Mouse (Mus musculus) lung, postnatal 36 days (tissue): ENCODE results near the gene 1700020D05Rik.

Experiments
- DNase-seq: peaks from one replicate; pipeline ENCODE4 v3.0.0; 2022; ENCODE audit warnings: mixed read lengths

Gene 1700020D05Rik

DNA sequence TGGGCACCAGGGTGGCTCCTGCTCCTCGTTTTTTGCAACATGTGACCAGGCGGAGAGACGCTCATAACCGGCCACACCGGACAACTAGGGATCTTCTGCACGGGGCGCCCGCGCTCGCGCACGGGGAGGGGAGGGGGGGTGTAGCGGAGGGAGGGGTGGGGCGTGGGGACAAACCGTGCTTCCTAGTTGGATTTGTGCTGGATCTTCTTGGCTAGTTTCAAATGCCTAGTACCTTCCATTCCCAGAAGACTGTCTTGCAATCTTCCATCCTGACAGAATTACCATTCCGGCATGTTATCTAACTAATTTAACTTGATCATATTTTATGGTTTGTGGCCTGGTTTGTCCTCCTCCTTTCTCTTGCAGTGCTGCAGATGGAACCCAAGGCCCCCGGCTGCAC, at the start of gene 1700020D05Rik:
Gene 1700020D05Rik (minus strand): TSS at position 101 of the 400 bp plus-strand sequence.
- no peak for DNase-seq

- no peak for DNase-seq
Observed at GRCm38 (mm10) chr19:5547471-5548056, 44.0 kb upstream of the 1700020D05Rik start.

DNA sequence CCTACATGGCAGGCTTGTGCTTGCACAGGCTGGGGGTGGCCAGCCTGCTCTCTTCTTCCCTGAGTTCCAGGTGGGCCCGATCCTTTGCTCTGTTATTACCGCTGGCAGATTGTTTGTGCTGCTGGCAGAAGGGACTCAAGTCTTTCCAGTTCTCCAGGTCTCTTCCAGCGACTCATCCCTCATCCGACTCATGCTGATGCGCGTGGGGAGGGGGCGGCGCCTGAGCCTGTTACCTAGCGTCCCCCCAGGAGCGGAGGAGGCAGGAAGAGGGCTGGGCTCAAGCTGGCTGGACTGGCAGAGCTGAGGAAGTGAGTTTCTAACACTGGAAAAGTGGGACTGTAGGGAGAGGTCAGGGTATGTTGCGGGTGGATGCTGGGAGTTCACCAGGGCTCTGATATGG, 40.4 kb upstream of the 1700020D05Rik start:
- no peak for DNase-seq

- DNase-seq = no peak
Observed at GRCm38 (mm10) chr19:5543362-5543761, 39.8 kb upstream of the 1700020D05Rik start.

DNA sequence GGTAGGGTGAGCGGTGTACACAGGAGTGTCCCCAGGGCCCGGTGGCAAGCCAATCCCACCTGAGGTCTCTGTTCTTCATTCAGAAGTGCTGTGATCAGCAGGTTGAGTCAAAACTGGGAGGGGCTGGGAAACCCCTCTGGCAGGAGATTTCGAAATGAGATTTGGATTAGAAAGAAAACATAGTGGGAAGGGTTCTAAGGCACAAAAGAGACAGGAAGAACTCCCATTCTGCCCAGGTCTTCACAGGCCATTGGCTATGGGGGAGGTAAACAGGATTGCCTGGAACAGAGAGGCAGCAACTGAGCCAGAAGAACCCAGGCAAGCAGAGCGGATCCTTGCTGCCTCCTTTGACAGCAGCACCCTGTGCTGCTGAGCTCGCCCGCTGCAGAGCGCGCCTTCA, 35.2 kb upstream of the 1700020D05Rik start:
- DNase-seq = no peak

DNA sequence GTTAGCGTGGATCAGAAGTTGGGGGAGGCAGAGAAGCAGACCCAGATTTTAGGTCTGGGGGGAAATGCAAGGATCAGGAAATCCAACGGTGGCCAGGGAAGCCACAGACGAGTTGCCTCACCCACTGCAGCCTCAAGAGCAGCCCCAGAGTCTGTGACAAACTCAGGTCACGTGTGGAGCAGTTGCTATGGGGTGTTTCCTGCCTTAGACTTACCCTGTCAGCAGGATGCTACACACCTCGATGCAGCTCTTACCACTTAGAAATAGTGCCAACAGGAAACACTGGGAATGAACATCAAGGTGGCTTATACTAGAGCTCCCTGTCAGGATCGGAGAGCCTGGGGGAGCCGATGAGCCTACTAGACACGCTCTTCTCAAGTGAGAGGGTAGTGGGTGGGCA, 28.9 kb upstream of the 1700020D05Rik start:
- DNase-seq = no peak

- DNase-seq = no peak
Observed at GRCm38 (mm10) chr19:5530138-5530524, 26.5 kb upstream of the 1700020D05Rik start.

GRCm38 (mm10) chr19:5529325-5530137, 25.9 kb upstream of the 1700020D05Rik start:
- peak; percentile 99 for DNase-seq

GRCm38 (mm10) chr19:5525204-5525603, 21.6 kb upstream of the 1700020D05Rik start:
- no peak for DNase-seq

GRCm38 (mm10) chr19:5518721-5519120, 15.1 kb upstream of the 1700020D05Rik start:
- no peak for DNase-seq

- no peak for DNase-seq
Observed at GRCm38 (mm10) chr19:5516906-5517505, 13.4 kb upstream of the 1700020D05Rik start.

- peak; percentile 15 for DNase-seq
Observed at GRCm38 (mm10) chr19:5515840-5516777, 12.5 kb upstream of the 1700020D05Rik start.

- DNase-seq = no peak
Observed at GRCm38 (mm10) chr19:5513005-5513349, 9.4 kb upstream of the 1700020D05Rik start.

DNA sequence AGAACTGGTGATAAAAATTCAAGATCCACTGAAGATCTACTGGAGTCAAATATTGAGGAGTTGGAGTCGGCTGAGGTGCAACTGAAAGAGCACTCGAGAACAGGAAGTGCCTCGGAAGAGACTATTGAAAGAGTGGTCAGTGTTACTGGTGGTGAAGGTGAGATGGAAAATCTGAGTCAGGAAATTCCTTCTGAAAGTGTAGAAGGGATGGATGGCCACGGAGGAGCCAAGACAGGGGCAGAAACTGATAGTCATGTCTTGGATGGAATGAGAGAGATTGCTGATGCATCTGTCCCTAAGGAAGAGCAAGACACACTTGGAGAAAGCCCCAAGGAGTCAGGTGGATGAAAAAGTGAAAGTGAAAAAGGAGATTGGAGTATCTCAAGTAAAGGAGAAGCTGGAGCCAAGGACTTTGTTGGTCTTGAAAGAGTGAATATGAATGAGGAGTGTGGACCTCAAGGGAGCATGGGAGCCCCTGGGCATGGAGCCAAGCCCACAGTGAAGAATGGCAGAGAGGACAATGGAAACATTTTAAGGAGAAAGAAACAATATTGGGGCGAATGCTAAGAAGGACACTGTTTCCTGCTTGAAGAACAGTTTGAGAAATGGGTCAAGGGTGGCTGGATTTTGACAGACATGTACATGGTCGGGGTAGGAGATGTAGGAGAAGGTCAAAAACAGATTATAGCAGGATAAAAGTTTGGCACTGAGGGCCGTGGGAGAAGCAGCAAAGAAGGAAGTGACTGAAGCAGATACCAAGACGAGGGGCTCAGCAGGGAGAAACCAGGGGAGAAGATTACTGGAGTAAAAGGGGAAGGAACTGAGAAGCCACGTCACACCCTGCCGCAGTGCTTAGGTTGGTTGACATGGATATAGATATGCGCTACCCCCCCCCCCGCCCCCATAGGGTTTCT, 8.8 kb upstream of the 1700020D05Rik start:
- DNase-seq = peak; percentile 47

DNA sequence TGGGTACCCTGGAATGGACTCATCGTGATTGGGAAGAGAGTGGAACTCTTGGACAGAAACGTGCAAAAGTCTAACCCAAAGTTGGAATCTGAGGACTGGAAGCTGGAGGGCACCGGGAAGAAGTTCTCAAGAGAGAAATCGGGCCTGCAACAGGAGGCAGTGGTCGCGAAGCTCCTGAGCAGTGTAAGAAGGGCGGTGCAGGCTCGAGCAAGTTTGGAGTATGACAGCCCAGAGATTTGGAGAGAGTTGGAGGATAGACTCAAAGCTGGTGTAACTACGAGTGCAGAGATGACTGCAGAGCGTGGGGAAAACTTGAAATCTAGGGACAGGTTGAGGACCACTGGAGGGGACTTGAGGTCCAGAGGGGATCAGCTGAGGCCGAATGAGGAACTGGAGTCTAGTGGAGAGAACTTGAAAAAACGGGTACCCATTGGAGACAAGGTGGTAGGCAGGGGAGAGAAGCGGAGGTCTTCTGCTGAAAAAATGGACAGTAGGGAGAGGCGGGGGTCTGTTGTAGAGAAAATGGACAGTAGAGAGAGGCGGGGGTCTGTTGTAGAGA, 7.6 kb upstream of the 1700020D05Rik start:
- DNase-seq = no peak

DNA sequence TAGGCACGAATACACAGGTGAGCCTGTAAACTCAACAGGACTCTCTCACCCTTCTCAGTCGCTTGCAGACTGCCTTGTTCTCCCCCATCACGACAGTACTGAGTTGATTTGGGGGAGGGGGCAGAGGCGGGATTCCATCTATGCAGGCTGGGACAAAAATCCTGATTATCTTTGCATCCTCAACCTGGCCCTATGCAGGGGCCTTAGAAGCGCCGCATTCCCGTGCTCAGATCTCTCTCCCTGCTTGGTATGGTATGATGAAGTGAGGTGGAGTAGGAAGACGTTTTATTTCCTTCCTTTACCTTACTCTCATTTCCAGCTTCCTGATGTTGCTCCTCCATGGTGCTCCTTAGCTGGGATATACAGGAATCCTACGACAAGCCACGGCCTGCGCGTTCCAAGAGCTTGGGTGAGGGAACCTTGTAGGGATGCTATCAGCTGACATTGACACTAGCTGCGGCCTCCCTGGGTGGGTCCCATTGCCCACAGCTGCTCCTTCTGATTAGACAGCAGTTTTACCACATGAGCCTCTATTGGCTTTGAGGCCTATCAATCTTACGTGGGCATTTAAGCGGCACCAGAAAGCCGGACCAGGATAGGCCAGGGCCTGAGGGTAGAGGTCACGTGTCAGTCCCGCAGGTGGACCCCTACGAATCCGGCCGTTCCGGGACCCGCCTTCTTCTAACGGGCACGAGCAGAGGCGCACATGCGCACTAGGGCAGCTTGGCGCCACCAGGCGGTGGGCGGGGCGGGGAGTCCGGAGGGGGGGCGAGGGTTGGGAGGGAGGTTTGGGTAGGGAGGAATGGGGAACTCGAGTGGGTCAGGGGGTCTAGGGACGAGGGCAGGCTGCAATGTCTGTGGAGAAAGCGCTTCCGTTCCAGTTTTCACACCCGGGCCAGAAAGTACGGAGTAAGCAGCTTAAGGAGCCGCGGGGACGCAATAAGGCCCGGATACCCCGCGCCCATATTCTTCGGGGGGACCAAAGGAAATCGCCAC, 6.7 kb upstream of the 1700020D05Rik start, which contains the start of gene Snx32:
Gene Snx32 (minus strand): TSS at position 508 of the 996 bp plus-strand sequence.
- peak; percentile 100 for DNase-seq

DNA sequence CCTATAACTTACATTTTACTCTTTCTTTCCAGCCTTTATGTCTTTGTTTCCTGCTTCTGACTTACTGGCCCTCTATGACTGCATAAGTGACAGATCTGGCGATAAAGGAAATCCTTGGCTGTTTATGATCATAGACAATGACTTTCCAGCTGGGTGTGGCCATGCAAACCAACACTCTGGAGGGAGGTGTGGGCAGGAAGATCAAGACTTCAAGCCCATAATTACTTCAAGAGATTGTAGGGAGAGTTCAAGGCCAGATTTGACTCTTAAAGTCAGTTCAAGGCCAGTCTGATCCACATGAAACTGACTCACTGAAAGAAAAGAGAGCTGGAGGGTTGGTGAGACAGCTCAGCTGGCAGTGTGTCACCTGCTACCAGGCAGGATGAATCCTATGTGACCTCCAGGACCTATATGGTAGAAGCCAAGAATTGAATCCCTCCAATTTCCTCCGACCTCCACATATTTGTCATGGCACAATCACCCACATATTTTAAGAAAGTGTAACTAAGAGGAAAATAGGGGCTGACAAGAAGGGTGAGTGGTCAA, 3.2 kb downstream of the 1700020D05Rik start:
- DNase-seq = no peak

DNA sequence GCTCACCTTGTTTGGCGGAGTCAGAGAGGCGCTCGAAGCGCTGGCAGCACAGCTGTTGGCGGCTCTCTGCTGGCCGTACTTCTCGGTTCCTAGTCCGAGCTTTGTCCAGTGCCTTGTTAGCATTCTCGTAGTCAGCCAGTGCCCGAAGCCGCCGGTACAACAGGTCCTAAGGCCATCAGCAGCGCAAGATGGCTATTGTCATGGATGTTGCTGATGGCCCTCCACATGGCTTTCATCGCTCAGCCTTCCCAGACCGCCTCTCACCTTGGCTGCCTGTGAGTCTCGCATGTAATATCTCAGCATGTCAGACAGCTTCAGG, 7.6 kb downstream of the 1700020D05Rik start:
- DNase-seq = no peak

GRCm38 (mm10) chr19:5495353-5496051, 8.1 kb downstream of the 1700020D05Rik start:
- DNase-seq = no peak
